ENCODE assay signal across 8 mouse cellular contexts in the genomic region with DNA sequence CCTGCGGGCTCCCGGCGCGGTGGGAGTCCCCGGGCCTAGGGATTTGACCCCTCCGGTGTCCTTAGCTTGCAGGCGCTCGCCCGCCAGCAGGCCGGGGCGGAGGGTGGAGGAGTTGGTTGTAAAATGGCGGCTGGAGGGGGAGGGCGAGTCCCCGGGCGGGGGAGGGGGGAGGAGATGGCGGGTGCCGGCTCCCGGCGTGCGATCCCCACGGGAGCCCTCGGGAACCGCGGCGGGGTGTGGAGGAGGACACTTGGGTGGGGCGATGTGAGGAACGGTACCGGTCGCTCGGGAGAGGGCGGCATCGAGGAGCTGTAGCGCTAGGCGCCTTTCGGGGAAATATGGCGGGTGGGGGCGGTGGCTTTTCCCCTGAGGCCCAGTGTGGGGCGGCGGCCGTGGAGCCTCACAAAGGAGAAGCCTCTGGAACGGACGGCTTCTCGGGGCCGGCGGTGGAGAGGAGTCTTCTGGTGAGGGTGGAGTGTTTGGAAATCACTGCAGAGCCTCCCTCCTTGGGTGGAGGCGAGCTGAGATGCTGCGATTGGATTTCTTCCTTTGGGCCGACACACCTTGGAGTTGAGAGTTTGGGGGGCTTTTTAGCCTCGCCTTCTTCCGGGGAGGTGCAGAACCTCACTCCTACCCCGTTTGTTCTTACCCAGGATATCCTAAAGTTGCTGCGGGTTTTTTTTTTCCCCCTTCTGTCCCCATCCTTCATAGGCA. TPM values are rescaled to one million over a fixed set of nuclear protein-coding genes. Genes with fewer than 3 reads are reported as not detected.
DNase-seq lines count a peak whose midpoint lies in the region; ATAC-seq and TF ChIP-seq lines count a peak whose summit lies in the region.

No protein-coding gene starts in this region.

- H3K27ac ChIP-seq in gastrocnemius, adult 2 months = peak overlapping the region; percentile 99
- H3K27ac ChIP-seq in hindbrain, embryonic 15.5 days (replicated peaks) = peak overlapping the region; percentile 99
- H3K27ac ChIP-seq in limb, embryonic 13.5 days = peak overlapping the region; percentile 94
- peak overlapping the region; percentile 100 for H3K27ac ChIP-seq in midbrain, embryonic 13.5 days

- peaks cover 45% of the 10 kb centered on the region for H3K4me1 ChIP-seq in hindbrain, embryonic 15.5 days (replicated peaks)
- H3K4me1 ChIP-seq in limb, embryonic 13.5 days = peaks cover 38% of the 10 kb centered on the region
- peaks cover 46% of the 10 kb centered on the region for H3K4me1 ChIP-seq in midbrain, embryonic 13.5 days (replicated peaks)

- H3K27me3 ChIP-seq in hindbrain, embryonic 15.5 days = no peaks in the 10 kb centered on the region
- no peaks in the 10 kb centered on the region for H3K27me3 ChIP-seq in limb, embryonic 13.5 days
- no peaks in the 10 kb centered on the region for H3K27me3 ChIP-seq in midbrain, embryonic 13.5 days

- no peaks in the 10 kb centered on the region for H3K9me3 ChIP-seq in hindbrain, embryonic 15.5 days
- H3K9me3 ChIP-seq in limb, embryonic 13.5 days = no peaks in the 10 kb centered on the region
- H3K9me3 ChIP-seq in midbrain, embryonic 13.5 days = no peaks in the 10 kb centered on the region

- peak overlapping the region; percentile 78 for H3K4me2 ChIP-seq in hindbrain, embryonic 15.5 days
- H3K4me2 ChIP-seq in limb, embryonic 13.5 days (replicated peaks) = peak overlapping the region; percentile 78
- H3K4me2 ChIP-seq in midbrain, embryonic 13.5 days (replicated peaks) = peak overlapping the region; percentile 88

- peak; percentile 5; the same call in 1 of the 2 replicates for TF ChIP-seq CTCF in gastrocnemius, adult 2 months (IDR thresholded peaks at IDR 0.05)

- peak; percentile 34 for DNase-seq in embryo, embryonic 10 days (ENCODE audit: low spot score)
- DNase-seq in embryo, embryonic 9.5 days (ENCODE audit: extremely low spot score) = no peak
- DNase-seq in cerebellum, adult 9-11 months = peak; percentile 74
- peak; percentile 84 for DNase-seq in gastrocnemius, adult 2 months
- peak; percentile 65 for DNase-seq in spleen, postnatal 36 days (ENCODE audit: low spot score in 2 of 2)

- H3K4me3 ChIP-seq in gastrocnemius, adult 2 months = peak overlapping the region; percentile 83
- H3K4me3 ChIP-seq in hindbrain, embryonic 15.5 days = peak overlapping the region; percentile 73
- peak overlapping the region; percentile 62 for H3K4me3 ChIP-seq in limb, embryonic 13.5 days
- peak overlapping the region; percentile 69 for H3K4me3 ChIP-seq in midbrain, embryonic 13.5 days (replicated peaks)

- ATAC-seq in hindbrain, embryonic 15.5 days (ENCODE audit: low FRiP score, low read depth) = peak; percentile 40
- ATAC-seq in limb, embryonic 13.5 days (ENCODE audit: low FRiP score, low read depth) = peak; percentile 57
- peak; percentile 68 for ATAC-seq in midbrain, embryonic 13.5 days

- no peaks in the 10 kb centered on the region for H3K36me3 ChIP-seq in hindbrain, embryonic 15.5 days
- peaks cover 7% of the 10 kb centered on the region; the same call in 1 of the 2 replicates for H3K36me3 ChIP-seq in limb, embryonic 13.5 days
- H3K36me3 ChIP-seq in midbrain, embryonic 13.5 days = no peaks in the 10 kb centered on the region

- 1% methylated on average over 39 of the region's 52 CpGs for WGBS in hindbrain, embryonic 15.5 days
- under 1% methylated on average over 48 of the region's 52 CpGs for WGBS in limb, embryonic 13.5 days
- WGBS in midbrain, embryonic 13.5 days = under 1% methylated on average over 48 of the region's 52 CpGs

- H3K9ac ChIP-seq in hindbrain, embryonic 15.5 days = peak overlapping the region; percentile 98
- H3K9ac ChIP-seq in limb, embryonic 13.5 days = peak overlapping the region; percentile 90
- H3K9ac ChIP-seq in midbrain, embryonic 13.5 days (replicated peaks) = peak overlapping the region; percentile 98

- intact Hi-C loops in gastrocnemius, adult 2 months (cut with DNase I) = no loop called here

RNA-seq across cellular contexts. Expression of a gene that starts 0.7 kb away (rescaled TPM):
- 100 to 1,000 TPM; 545 to 577 TPM for total RNA-seq in gastrocnemius, adult 2 months (2021)
- polyA plus RNA-seq in hindbrain, embryonic 15.5 days (2015; fragmentation: Nextera tagmentation; extraction: Ambion mirVana) = 1,343 and 1,395 TPM in 2 replicates
- polyA plus RNA-seq in limb, embryonic 13.5 days (2015; fragmentation: Nextera tagmentation; extraction: Ambion mirVana) = 920 and 928 TPM in 2 replicates
- polyA plus RNA-seq in midbrain, embryonic 13.5 days (2015; fragmentation: Nextera tagmentation; extraction: Ambion mirVana) = 1,420 and 1,493 TPM in 2 replicates

RNA-seq across cellular contexts. Expression of a gene that starts 54.3 kb away (rescaled TPM):
- 10 to 100 TPM; 53.4 to 64.3 TPM for total RNA-seq in gastrocnemius, adult 2 months (2021)
- 109 TPM in 2 replicates for polyA plus RNA-seq in hindbrain, embryonic 15.5 days (2015; fragmentation: Nextera tagmentation; extraction: Ambion mirVana)
- 126 and 128 TPM in 2 replicates for polyA plus RNA-seq in limb, embryonic 13.5 days (2015; fragmentation: Nextera tagmentation; extraction: Ambion mirVana)
- polyA plus RNA-seq in midbrain, embryonic 13.5 days (2015; fragmentation: Nextera tagmentation; extraction: Ambion mirVana) = 129 and 130 TPM in 2 replicates
